Mouse (Mus musculus) embryonic facial prominence, embryonic 12.5 days (tissue): Measurements from ENCODE around the gene Fam126b. TPM values are rescaled to one million over a fixed set of nuclear protein-coding genes. Genes with fewer than 3 reads are reported as not detected.
A peak's percentile ranks its signal among the peaks of the same experiment; 100 is the strongest.
"Not testable (repeated sequence)": the region's sequence is repeated elsewhere in the genome, so short reads cannot be mapped to it uniquely, and the experiment has no call there.

Experiments used
- ATAC-seq: fragments of 200-750 bp; cut with Nextera tagmentation; 2 replicates; pipeline ENCODE4 v1.8.0; 2017; ENCODE audit not compliant: insufficient number of reproducible peaks, insufficient read depth, low FRiP score, low TSS enrichment
- H3K27ac ChIP-seq: fragments of 300-500 bp; sonication (generic); 2 replicates; pipeline ENCODE4 v1.5.1; 2016; ENCODE audit warnings: mild to moderate bottlenecking
- H3K27me3 ChIP-seq: fragments of 300-500 bp; sonication (generic); 2 replicates; pipeline ENCODE4 v1.6.1; 2016; ENCODE audit warnings: mild to moderate bottlenecking, moderate library complexity
- H3K36me3 ChIP-seq: fragments of 300-500 bp; sonication (generic); 2 replicates; pipeline ENCODE4 v1.6.1; 2016; ENCODE audit warnings: mild to moderate bottlenecking
- H3K4me1 ChIP-seq: fragments of 300-500 bp; sonication (generic); 2 replicates; pipeline ENCODE4 v1.6.1; 2016
- H3K4me2 ChIP-seq: fragments of 300-500 bp; sonication (generic); replicated peaks from 2 replicates; pipeline ENCODE4 v1.6.1; 2016; ENCODE audit warnings: mild to moderate bottlenecking, moderate library complexity
- H3K4me3 ChIP-seq: fragments of 300-500 bp; sonication (generic); 2 replicates; pipeline ENCODE4 v1.5.1; 2016; ENCODE audit warnings: mild to moderate bottlenecking
- H3K9ac ChIP-seq: fragments of 300-500 bp; sonication (generic); 2 replicates; pipeline ENCODE4 v1.6.1; 2016; ENCODE audit warnings: mild to moderate bottlenecking, moderate library complexity
- H3K9me3 ChIP-seq: fragments of 300-500 bp; sonication (generic); 2 replicates; pipeline ENCODE4 v1.6.1; 2016; ENCODE audit warnings: mild to moderate bottlenecking, moderate library complexity
- WGBS: fragments of 180-500 bp; shearing (Covaris S2); methylation state at CpG from one replicate; pipeline ENCODE4 v1.1.7; 2016; 5-methylcytosine and 5-hydroxymethylcytosine counted together
- polyA plus RNA-seq: library from polyadenylated mRNA; unstranded; fragments of >200 nt; fragmentation: Nextera tagmentation; extraction: Ambion mirVana; gene quantifications from 2 replicates; pipeline ENCODE4 v1.2.1, GENCODE M21; 2016

Fam126b gene
- polyA plus RNA-seq, 1 experiment from 2014 or later: 8.1 TPM

DNA sequence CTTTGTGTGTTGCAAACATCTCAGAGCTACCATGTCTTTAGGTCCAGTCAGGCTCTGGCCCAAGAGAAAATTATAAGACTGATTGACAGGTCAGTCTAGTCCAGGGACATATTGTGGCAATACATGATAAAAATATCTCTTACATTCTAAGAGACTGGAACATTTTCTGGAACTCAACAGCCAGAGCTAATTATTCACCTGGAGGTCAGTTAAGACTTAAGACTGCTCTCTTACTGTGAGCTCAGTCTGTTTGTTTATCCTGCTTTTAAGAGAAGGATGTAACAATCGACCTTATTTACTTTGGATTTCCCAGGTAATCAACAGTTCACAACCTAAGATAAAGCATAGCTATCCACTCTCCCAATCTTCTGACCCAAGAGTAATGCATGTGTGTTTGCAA lies 24.5 kb upstream of the Fam126b start:
- Histone ChIP-seq H3K4me3 (no peak overlapping the region), H3K9ac (no peak overlapping the region), H3K9me3 (no peaks in the 10 kb centered on the region), H3K27me3 (no peaks in the 10 kb centered on the region), H3K36me3 (no peaks in the 10 kb centered on the region), H3K4me2 (no peak overlapping the region), H3K27ac (no peak overlapping the region), H3K4me1 (no peaks in the 10 kb centered on the region)
- WGBS: 49% methylated on average over 1 of the region's 1 CpGs
- ATAC-seq: no peak

DNA sequence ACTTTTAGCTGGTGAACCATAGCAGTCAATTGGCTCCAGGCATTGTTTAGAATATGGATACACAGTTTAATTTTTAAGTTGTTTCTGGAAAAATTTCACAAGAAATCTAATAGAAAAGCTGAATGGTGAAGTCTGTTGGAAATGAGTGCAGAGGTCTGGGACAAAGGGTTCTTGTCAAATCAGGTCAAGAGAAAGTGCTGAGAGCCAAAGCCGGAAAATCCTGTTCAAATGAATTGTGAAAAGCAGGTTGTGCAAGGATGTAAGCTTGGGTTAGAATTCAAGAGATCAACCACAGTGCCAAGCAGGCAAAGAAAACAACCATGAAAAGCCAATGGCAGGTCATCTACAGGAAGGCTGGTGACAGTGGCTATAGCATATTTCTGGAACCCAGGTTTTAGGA lies 24.0 kb upstream of the Fam126b start:
- Histone ChIP-seq H3K4me1 (no peaks in the 10 kb centered on the region), H3K4me3 (no peak overlapping the region), H3K9me3 (no peaks in the 10 kb centered on the region), H3K36me3 (no peaks in the 10 kb centered on the region), H3K4me2 (no peak overlapping the region), H3K27me3 (no peaks in the 10 kb centered on the region), H3K27ac (no peak overlapping the region), H3K9ac (no peak overlapping the region)
- ATAC-seq: no peak
- WGBS: 72% methylated on average over 1 of the region's 1 CpGs

DNA sequence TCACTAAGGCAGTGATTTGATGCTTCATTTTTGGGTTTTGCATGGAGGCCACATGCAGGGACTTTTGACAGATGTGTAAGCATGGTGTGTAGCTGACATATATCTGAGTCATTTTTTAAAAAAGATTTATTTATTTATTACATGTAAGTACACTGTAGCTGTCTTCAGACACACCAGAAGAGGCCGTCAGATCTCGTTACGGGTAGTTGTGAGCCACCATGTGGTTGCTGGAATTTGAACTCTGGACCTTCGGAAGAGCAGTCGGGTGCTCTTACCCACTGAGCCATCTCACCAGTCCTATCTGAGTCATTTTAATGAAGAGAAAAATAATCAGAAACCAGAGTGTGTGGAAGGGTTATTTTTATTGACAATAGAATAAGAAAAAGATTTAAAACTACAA lies 23.5 kb upstream of the Fam126b start:
- H3K4me3 ChIP-seq, H3K4me2 ChIP-seq, H3K27me3 ChIP-seq, H3K9ac ChIP-seq, H3K9me3 ChIP-seq, H3K27ac ChIP-seq, H3K36me3 ChIP-seq, ATAC-seq, H3K4me1 ChIP-seq: not testable (repeated sequence)
- 87% methylated on average over 5 of the region's 5 CpGs for WGBS

DNA sequence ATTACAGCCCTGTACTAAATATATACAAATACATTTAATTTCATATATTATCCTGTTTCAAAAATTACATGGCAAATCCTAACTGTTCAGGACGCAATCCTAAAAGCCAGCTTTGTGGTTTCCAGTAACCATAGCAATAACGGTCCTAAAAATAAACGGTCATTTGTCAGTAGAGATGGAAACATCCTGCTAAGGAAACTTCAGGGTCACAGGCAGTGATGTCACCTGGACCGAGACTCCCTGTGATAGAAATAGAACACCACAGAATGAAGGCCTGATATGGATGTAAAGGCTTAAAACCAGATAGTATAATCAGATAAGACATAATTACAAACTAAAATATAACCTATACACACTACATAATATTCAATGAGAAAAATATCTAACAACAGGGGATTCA lies 17.6 kb upstream of the Fam126b start:
- H3K9ac ChIP-seq: no peak overlapping the region
- no peaks in the 10 kb centered on the region for H3K36me3 ChIP-seq
- WGBS: 63% methylated on average over 4 of the region's 4 CpGs
- no peak for ATAC-seq
- H3K27ac ChIP-seq: no peak overlapping the region
- no peaks in the 10 kb centered on the region for H3K27me3 ChIP-seq
- no peaks in the 10 kb centered on the region for H3K4me1 ChIP-seq
- H3K4me2 ChIP-seq: no peak overlapping the region
- H3K4me3 ChIP-seq: no peak overlapping the region
- H3K9me3 ChIP-seq: no peaks in the 10 kb centered on the region

- Histone ChIP-seq H3K4me3 (no peak overlapping the region), H3K27ac (no peak overlapping the region), H3K4me2 (no peak overlapping the region), H3K36me3 (no peaks in the 10 kb centered on the region), H3K9me3 (no peaks in the 10 kb centered on the region), H3K4me1 (no peaks in the 10 kb centered on the region), H3K9ac (no peak overlapping the region), H3K27me3 (no peaks in the 10 kb centered on the region)
- no peak for ATAC-seq
- WGBS: 83% methylated on average over 4 of the region's 4 CpGs
These were observed 16.6 kb upstream of the Fam126b start for GRCm38 (mm10) chr1:58602681-58603080.

DNA sequence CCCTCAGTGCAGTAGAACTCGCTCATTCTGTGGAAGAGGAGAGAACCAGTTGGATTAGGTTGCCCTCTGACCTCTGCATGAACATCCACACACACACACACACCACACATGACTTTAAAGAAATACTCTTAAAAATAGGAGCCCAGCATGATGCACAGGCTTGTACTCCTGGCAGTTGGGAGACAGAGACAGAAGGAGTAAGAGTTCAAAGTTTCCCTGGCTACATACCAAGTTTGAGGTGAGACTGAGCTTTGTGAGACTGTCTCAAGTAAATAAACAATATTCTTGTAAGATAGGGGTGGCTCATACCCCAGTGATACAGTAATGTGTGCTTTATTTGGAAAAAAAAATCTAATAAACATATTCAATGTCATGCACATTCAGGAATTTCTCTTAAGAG lies 1.4 kb upstream of the Fam126b start:
- WGBS: 74% methylated on average over 1 of the region's 1 CpGs
- H3K4me2 ChIP-seq: peak overlapping the region; percentile 74
- peaks cover 7% of the 10 kb centered on the region; the same call in 1 of the 2 replicates for H3K36me3 ChIP-seq

GRCm38 (mm10) chr1:58585373-58586170 lies 551 bp downstream of the Fam126b start:
- H3K4me3 ChIP-seq: peak overlapping the region; percentile 74
- ATAC-seq: peak; percentile 59; the same call in 1 of the 2 replicates
- no peaks in the 10 kb centered on the region for H3K9me3 ChIP-seq
- WGBS: 6% methylated on average over 36 of the region's 36 CpGs
- H3K36me3 ChIP-seq: no peaks in the 10 kb centered on the region
- H3K9ac ChIP-seq: peak overlapping the region; percentile 78
- H3K27ac ChIP-seq: no peak overlapping the region
- peak overlapping the region; percentile 74 for H3K4me2 ChIP-seq
- H3K4me1 ChIP-seq: peaks cover 9% of the 10 kb centered on the region; the same call in 1 of the 2 replicates
- H3K27me3 ChIP-seq: no peaks in the 10 kb centered on the region

More for the DNA sequence above, 1.4 kb upstream of the Fam126b start:
- 0 out of 2 replicates have a peak overlapping the region, but pooled peaks have one; percentile 74 for H3K4me3 ChIP-seq
- H3K27me3 ChIP-seq: no peaks in the 10 kb centered on the region
- no peak overlapping the region for H3K9ac ChIP-seq
- ATAC-seq: no peak
- peaks cover 9% of the 10 kb centered on the region; the same call in 1 of the 2 replicates for H3K4me1 ChIP-seq
- H3K27ac ChIP-seq: no peak overlapping the region
- H3K9me3 ChIP-seq: no peaks in the 10 kb centered on the region

- Histone ChIP-seq H3K4me3 (no peak overlapping the region), H3K27me3 (no peaks in the 10 kb centered on the region), H3K4me1 (peaks cover 9% of the 10 kb centered on the region; the same call in 1 of the 2 replicates), H3K36me3 (no peaks in the 10 kb centered on the region), H3K27ac (no peak overlapping the region), H3K4me2 (no peak overlapping the region), H3K9me3 (no peaks in the 10 kb centered on the region), H3K9ac (no peak overlapping the region)
- no peak for ATAC-seq
- 77% methylated on average over 1 of the region's 1 CpGs for WGBS
These were observed 1.9 kb downstream of the Fam126b start for GRCm38 (mm10) chr1:58584271-58584670.

DNA sequence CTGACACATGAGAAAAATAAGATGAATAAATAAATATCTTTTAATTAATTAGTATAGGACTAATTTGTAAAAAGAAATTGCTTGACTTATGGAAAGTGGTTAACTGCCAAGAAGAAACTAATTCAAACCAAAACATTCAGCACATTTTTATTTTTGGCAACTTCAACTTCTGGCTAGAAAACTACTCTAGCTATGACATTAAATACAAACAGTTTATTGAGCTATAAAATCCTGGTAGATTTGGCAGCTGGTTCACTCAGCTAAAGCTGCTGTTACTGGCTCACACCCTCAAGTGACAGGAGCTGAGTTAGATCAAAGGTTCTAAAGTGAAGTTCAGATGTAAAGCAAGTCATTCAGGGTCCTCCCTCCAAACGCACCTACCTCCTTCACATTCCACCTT lies 3.5 kb downstream of the Fam126b start:
- no peak for ATAC-seq
- WGBS: 89% methylated on average over 1 of the region's 1 CpGs
- peaks cover 9% of the 10 kb centered on the region; the same call in 1 of the 2 replicates for H3K4me1 ChIP-seq
- no peaks in the 10 kb centered on the region for H3K9me3 ChIP-seq
- H3K36me3 ChIP-seq: no peaks in the 10 kb centered on the region
- H3K4me3 ChIP-seq: no peak overlapping the region
- H3K4me2 ChIP-seq: no peak overlapping the region
- no peak overlapping the region for H3K9ac ChIP-seq
- no peak overlapping the region for H3K27ac ChIP-seq
- no peaks in the 10 kb centered on the region for H3K27me3 ChIP-seq

DNA sequence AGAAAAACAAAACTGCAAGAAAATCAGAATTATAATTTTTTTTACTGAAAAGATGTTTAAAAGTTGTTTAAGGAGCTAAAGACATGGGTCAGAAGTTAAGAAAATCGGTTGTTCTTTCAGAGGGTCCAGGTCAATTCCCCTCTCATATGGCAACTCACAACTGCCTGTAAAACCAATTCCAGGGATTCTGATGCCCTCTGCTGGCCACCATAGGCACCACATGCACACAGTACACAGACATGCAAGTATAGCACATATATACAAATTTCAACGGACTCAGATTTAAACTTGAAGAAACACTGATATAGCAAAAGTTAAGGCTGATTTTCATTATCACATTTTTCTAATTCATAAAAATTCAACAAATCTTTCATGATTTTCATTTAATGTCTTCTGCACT lies 6.9 kb downstream of the Fam126b start:
- Histone ChIP-seq H3K36me3 (no peaks in the 10 kb centered on the region), H3K9ac (no peak overlapping the region), H3K9me3 (no peaks in the 10 kb centered on the region), H3K4me3 (no peak overlapping the region), H3K4me2 (no peak overlapping the region), H3K27ac (no peak overlapping the region), H3K27me3 (no peaks in the 10 kb centered on the region), H3K4me1 (no peaks in the 10 kb centered on the region)
- no peak for ATAC-seq
- 83% methylated on average over 2 of the region's 2 CpGs for WGBS

DNA sequence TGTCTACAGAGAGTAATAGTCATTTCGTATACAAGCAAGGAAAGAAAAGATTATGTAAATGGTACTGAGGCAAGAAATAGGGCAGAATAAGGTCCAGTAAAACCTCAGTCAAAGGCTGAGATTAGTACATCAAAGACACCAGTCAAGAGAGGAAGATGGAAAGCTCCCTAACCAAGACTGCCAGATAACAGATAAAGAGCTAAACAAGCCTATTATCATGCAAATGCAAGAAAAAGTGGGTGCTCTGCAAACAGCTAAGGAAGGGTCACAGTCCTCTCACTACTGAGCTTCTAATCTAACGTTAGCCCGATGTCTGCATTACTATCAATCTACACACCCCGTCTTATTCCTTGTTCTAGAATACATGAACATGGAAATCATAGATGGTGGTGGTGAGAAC lies 15.7 kb downstream of the Fam126b start:
- H3K36me3 ChIP-seq: no peaks in the 10 kb centered on the region
- no peak for ATAC-seq
- WGBS: 55% methylated on average over 4 of the region's 4 CpGs
- no peak overlapping the region for H3K4me3 ChIP-seq
- no peak overlapping the region for H3K4me2 ChIP-seq
- no peaks in the 10 kb centered on the region for H3K9me3 ChIP-seq
- H3K9ac ChIP-seq: no peak overlapping the region
- no peak overlapping the region for H3K27ac ChIP-seq
- no peaks in the 10 kb centered on the region for H3K4me1 ChIP-seq
- no peaks in the 10 kb centered on the region for H3K27me3 ChIP-seq

GRCm38 (mm10) chr1:58568456-58569130 lies 17.5 kb downstream of the Fam126b start:
- ATAC-seq: no peak
- no peak overlapping the region for H3K27ac ChIP-seq

More at GRCm38 (mm10) chr1:58568456-58569130, 17.5 kb downstream of the Fam126b start:
- Histone ChIP-seq H3K4me3 (no peak overlapping the region), H3K4me2 (no peak overlapping the region), H3K9me3 (no peaks in the 10 kb centered on the region), H3K9ac (no peak overlapping the region), H3K36me3 (no peaks in the 10 kb centered on the region), H3K4me1 (no peaks in the 10 kb centered on the region), H3K27me3 (no peaks in the 10 kb centered on the region)
